Mouse (Mus musculus) ES-E14 (cell line): ENCODE measurements around the gene Psmd14. TPM values are rescaled to one million over a fixed set of nuclear protein-coding genes. Genes with fewer than 3 reads are reported as not detected.

ENCODE experiments used
- DNase-seq: peaks from one replicate; pipeline ENCODE4 v3.0.0-alpha.2; 2013; ENCODE audit warnings: low read depth, low spot score
- H3K27ac ChIP-seq: 2 replicates; pipeline ENCODE4 v1.5.1; 2012; ENCODE audit warnings: low read depth, mild to moderate bottlenecking, low read length, moderate library complexity, mixed read lengths; ENCODE audit not compliant: poor library complexity, insufficient read depth, severe bottlenecking
- H3K36me3 ChIP-seq: 2 replicates; pipeline ENCODE4 v1.6.1; 2012; ENCODE audit warnings: mild to moderate bottlenecking, low read length, moderate library complexity, mixed read lengths; ENCODE audit not compliant: control insufficient read depth, poor library complexity, insufficient read depth, severe bottlenecking
- H3K4me1 ChIP-seq, 2 experiments: fragments of 150-350 bp in 1 of 2; sonication (generic) in 1 of 2; 2 replicates each; pipeline ENCODE4 v1.6.1; 2012; ENCODE audit warnings: low read length in 2 of 2, mild to moderate bottlenecking in 1 of 2, mixed read lengths in 1 of 2; ENCODE audit not compliant: control insufficient read depth in 2 of 2, insufficient read depth in 2 of 2, poor library complexity in 1 of 2
- H3K4me3 ChIP-seq, 2 experiments: fragments of 150-350 bp in 1 of 2; sonication (generic) in 1 of 2; 2 replicates each; pipeline ENCODE4 v1.5.1; 2012; ENCODE audit warnings: low read length in 2 of 2, low read depth in 1 of 2, mild to moderate bottlenecking in 1 of 2, mixed read lengths in 1 of 2; ENCODE audit not compliant: insufficient read depth in 1 of 2, poor library complexity in 1 of 2, severe bottlenecking in 1 of 2
- H3K9ac ChIP-seq: 2 replicates; pipeline ENCODE4 v1.6.1; 2012; ENCODE audit warnings: low read depth, mild to moderate bottlenecking, low read length, mixed read lengths; ENCODE audit not compliant: poor library complexity, insufficient read depth, severe bottlenecking
- H3K9me3 ChIP-seq: fragments of 150-350 bp; sonication (generic); 2 replicates; pipeline ENCODE4 v1.6.1; 2012; ENCODE audit warnings: low read depth, mild to moderate bottlenecking, low read length; ENCODE audit not compliant: control insufficient read depth, insufficient read depth
- CHD2 ChIP-seq: IDR thresholded peaks from 2 replicates; pipeline ENCODE4 v1.6.1; 2014; ENCODE audit warnings: mild to moderate bottlenecking, low read depth, low read length, inconsistent platforms
- HCFC1 ChIP-seq: IDR thresholded peaks from 2 replicates; pipeline ENCODE4 v1.6.1; 2012; ENCODE audit warnings: low read length, inconsistent platforms, borderline replicate concordance; ENCODE audit not compliant: insufficient read depth
- MAFK ChIP-seq: IDR thresholded peaks from 2 replicates; pipeline ENCODE4 v1.6.1; 2014; ENCODE audit warnings: mild to moderate bottlenecking, low read depth, low read length, inconsistent platforms; ENCODE audit not compliant: insufficient read depth
- ZC3H11A ChIP-seq: IDR thresholded peaks from 2 replicates; pipeline ENCODE4 v1.6.1; 2012; ENCODE audit warnings: low read depth, mild to moderate bottlenecking, inconsistent platforms, low read length, borderline replicate concordance
- ZNF384 ChIP-seq: IDR thresholded peaks from 2 replicates; pipeline ENCODE4 v1.6.1; 2012; ENCODE audit warnings: low read depth, low read length, inconsistent platforms
- in situ Hi-C, 2 experiments: fragments of 600-800 bp; cut with MboI; formaldehyde crosslinking; loops; one replicate each; pipeline ENCODE4 v1.15.1; 2025; ENCODE audit warnings: low sequenced_read_pairs in 2 of 2, inconsistent platforms in 1 of 2; ENCODE audit not compliant: unreplicated experiment in 2 of 2
- total RNA-seq: library from RNA; depleted of rRNA; stranded (reverse); fragments of 300-350 nt; gene quantifications from 2 replicates; pipeline ENCODE4 v1.2.3, GENCODE M21; 2012

The Psmd14 gene
- total RNA-seq, 1 experiment = 164 TPM

GRCm38 (mm10) chr2:61668260-61668659, 43.2 kb upstream of the Psmd14 start:
- TF ChIP-seq MAFK = no peak
- peak; percentile 26; the same call in 1 of the 2 replicates for TF ChIP-seq ZC3H11A

DNA sequence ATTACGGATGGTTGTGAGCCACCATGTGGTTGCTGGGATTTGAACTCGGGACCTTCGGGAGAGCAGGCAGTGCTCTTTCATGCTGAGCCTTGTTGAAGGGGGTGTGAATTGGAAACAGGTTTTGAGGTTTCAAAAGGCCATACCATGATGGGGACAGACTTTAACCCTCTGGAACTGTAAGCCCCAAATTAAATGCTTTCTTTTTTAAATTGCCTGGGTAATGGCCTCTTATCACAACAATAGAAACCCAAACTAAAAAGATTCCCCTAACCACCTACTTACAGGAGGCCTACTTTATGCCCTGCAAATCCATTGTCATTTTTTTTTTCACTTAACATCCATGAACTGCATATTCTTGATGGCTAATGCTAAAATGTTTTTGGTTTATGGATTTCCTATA, 36.9 kb upstream of the Psmd14 start:
- Histone ChIP-seq H3K9ac (no peak overlapping the region), H3K36me3 (no peaks in the 10 kb centered on the region), H3K9me3 (no peaks in the 10 kb centered on the region), H3K27ac (no peak overlapping the region), H3K4me1 (no peaks in the 10 kb centered on the region), H3K4me3 (no peak overlapping the region)
- in situ Hi-C loops = loop anchor here in 1 of 2 experiments (25.0 kb wide), 1 partner anchor 288 kb away; no protein-coding TSS in a partner anchor
- DNase-seq = no peak
- TF ChIP-seq CHD2 (no peak), ZNF384 (no peak), ZC3H11A (no peak), MAFK (no peak), HCFC1 (no peak)

More at GRCm38 (mm10) chr2:61668260-61668659, 43.2 kb upstream of the Psmd14 start:
- no peak for DNase-seq
- Histone ChIP-seq H3K27ac (no peak overlapping the region), H3K36me3 (no peaks in the 10 kb centered on the region), H3K9ac (no peak overlapping the region), H3K9me3 (no peaks in the 10 kb centered on the region), H3K4me3 (no peak overlapping the region), H3K4me1 (no peaks in the 10 kb centered on the region)
- in situ Hi-C loops = loop anchor here in 1 of 2 experiments (25.0 kb wide), 1 partner anchor 294 kb away; no protein-coding TSS in a partner anchor

- Histone ChIP-seq H3K9ac (no peak overlapping the region), H3K4me3 (no peak overlapping the region), H3K9me3 (no peaks in the 10 kb centered on the region), H3K27ac (no peak overlapping the region), H3K4me1 (no peaks in the 10 kb centered on the region), H3K36me3 (no peaks in the 10 kb centered on the region)
- no peak for DNase-seq
- in situ Hi-C loops = no loop called here
- TF ChIP-seq MAFK = no peak
- TF ChIP-seq HCFC1 = no peak
- TF ChIP-seq ZNF384 = no peak
- TF ChIP-seq ZC3H11A = no peak
- TF ChIP-seq CHD2 = no peak
These were observed 29.9 kb upstream of the Psmd14 start for GRCm38 (mm10) chr2:61681572-61681971.

DNA sequence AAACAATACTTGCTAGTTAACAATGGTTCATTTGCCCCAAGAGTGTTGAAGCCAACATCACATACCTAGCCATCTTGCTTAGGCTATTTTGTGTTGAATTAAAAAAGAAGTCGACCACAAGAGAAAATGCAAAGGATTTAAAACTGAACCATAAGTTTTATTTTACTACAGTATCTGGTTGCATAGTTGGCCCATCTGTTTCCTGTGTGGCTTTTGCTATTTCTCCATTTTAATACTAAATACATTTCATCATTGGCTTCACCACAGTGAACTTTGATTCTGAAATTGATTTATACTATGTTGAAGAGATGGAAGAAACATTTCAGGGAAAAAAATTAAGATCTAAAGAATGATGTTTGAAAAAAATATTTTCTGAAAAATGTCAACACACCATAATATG, 25.0 kb upstream of the Psmd14 start:
- no peak overlapping the region for H3K4me3 ChIP-seq
- no peak overlapping the region for H3K27ac ChIP-seq
- in situ Hi-C loops = no loop called here
- no peaks in the 10 kb centered on the region for H3K9me3 ChIP-seq
- DNase-seq = no peak
- H3K36me3 ChIP-seq = no peaks in the 10 kb centered on the region
- TF ChIP-seq MAFK (no peak), HCFC1 (no peak), ZC3H11A (no peak)
- H3K4me1 ChIP-seq = no peaks in the 10 kb centered on the region
- H3K9ac ChIP-seq = no peak overlapping the region

DNA sequence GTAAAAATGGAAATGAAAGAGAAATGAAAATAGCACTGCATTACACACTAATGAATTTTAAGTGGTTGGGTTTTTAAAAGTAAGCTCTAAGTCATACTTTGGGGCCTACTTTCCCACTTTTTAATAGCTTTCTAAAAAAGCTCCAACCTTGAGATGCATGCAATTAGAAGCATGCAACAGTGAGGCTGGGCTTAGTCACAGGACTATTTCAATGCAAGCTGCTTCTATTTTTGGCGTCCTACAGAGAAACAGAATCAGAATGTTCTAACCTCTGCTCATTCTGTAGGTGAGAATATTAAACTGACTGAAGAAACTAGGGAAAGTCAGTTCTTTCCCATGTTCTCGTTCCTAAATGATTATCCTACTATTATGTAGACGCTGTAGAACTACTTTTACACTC, 22.4 kb upstream of the Psmd14 start:
- Histone ChIP-seq H3K9me3 (no peaks in the 10 kb centered on the region), H3K36me3 (no peaks in the 10 kb centered on the region), H3K4me1 (no peaks in the 10 kb centered on the region), H3K27ac (no peak overlapping the region), H3K9ac (no peak overlapping the region), H3K4me3 (no peak overlapping the region)
- TF ChIP-seq MAFK = no peak
- TF ChIP-seq CHD2 = no peak
- TF ChIP-seq HCFC1 = no peak
- no peak for TF ChIP-seq ZNF384
- no peak for TF ChIP-seq ZC3H11A
- DNase-seq = no peak
- in situ Hi-C loops = no loop called here
